Mouse (Mus musculus): Measurements from ENCODE around the gene Sox3. TPM values are rescaled to one million over a fixed set of nuclear protein-coding genes. Genes with fewer than 3 reads are reported as not detected.

Gene Sox3
- polyA plus RNA-seq, 1 experiment = not detected

DNA sequence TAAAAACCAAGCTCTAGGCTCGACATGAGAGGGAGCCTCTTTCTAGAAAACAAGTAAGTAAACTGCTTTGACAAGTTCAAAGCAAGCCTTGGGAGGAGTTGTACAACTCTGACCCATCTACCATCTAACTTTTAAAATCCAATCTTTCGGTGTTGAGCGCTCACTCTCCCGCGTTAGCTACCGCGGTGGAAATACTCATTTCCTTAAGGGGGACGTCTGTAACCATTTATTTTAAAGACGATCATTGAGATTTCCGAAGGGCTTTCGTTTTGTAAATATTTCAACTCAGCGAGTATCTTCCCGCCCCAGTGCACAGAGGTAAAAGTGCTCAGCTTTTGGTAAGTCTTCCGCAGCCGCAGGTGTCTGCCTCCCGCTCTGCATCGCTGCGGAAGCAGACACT lies 2.6 kb downstream of the Sox3 start:
- Histone ChIP-seq H3K4me2 (ENCODE audit: low read depth) (no peak overlapping the region), H3K36me3 (ENCODE audit: control insufficient read depth, insufficient read depth) (no peaks in the 10 kb centered on the region), H3K4me3 (no peak overlapping the region), H3K79me2 (ENCODE audit: control insufficient read depth, insufficient read depth) (no peaks in the 10 kb centered on the region), H3ac (ENCODE audit: control insufficient read depth, insufficient read length) (no peak overlapping the region), H3K27me3 (ENCODE audit: control insufficient read depth, insufficient read depth, insufficient read length) (no peaks in the 10 kb centered on the region)
- TF ChIP-seq TCF12 (IDR thresholded peaks at IDR 0.05; ENCODE audit: insufficient read depth, poor library complexity, severe bottlenecking) = no peak

DNA sequence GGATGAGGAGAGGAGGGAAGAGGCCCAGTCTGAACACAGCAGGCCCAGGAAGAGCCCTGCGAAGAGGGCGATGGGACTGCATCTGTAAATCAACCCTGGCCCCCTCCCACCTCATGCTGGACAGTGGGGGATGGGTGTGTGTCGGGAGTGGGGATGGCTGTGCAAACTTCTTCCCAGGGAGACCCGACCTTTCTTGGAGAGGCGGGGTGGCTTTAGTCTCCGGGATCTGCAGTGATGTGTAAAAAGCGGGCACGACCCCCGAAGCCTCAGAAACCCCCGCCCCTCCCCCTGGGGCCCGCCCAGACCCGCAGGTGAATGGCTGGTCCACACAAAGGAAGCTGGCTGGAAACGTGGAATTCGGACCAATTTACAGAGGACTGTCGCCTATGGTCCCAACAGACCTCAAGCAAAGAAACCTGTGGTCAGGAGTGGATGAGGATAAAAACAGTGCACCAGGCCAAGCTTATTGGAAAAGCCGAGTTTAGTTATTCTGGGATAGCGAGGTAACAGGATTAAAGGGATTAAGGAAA lies 3.2 kb downstream of the Sox3 start:
- Histone ChIP-seq H3K27me3 (ENCODE audit: control insufficient read depth, insufficient read depth, insufficient read length) (no peaks in the 10 kb centered on the region), H3K4me3 (no peak overlapping the region), H3ac (ENCODE audit: control insufficient read depth, insufficient read length) (no peak overlapping the region), H3K36me3 (ENCODE audit: control insufficient read depth, insufficient read depth) (no peaks in the 10 kb centered on the region), H3K4me2 (ENCODE audit: low read depth) (no peak overlapping the region), H3K79me2 (ENCODE audit: control insufficient read depth, insufficient read depth) (no peaks in the 10 kb centered on the region)
- TF ChIP-seq CEBPB (IDR thresholded peaks at IDR 0.05; ENCODE audit: insufficient read depth, poor library complexity, severe bottlenecking) = no peak
- TF ChIP-seq MYOG (IDR thresholded peaks at IDR 0.05; ENCODE audit: control insufficient read depth in 1 of 3, insufficient read depth in 1 of 3, insufficient read length in 2 of 3, low read depth in 2 of 3) = no peak
- no peak for TF ChIP-seq POLR2A (IDR thresholded peaks at IDR 0.05; ENCODE audit: insufficient read length, low read depth)
- TF ChIP-seq MAX (IDR thresholded peaks at IDR 0.05; ENCODE audit: low read depth) = no peak
- TF ChIP-seq SRF (IDR thresholded peaks at IDR 0.05; ENCODE audit: control insufficient read depth, insufficient read length, low read depth) = no peak
- no peak for TF ChIP-seq USF1 (IDR thresholded peaks at IDR 0.05; ENCODE audit: low read depth)
- no peak for TF ChIP-seq MYOD1 (IDR thresholded peaks at IDR 0.05; ENCODE audit: control insufficient read depth in 1 of 3, insufficient read length in 2 of 3, low read depth in 2 of 3)
- TF ChIP-seq E2F4 (IDR thresholded peaks at IDR 0.05; ENCODE audit: insufficient read depth) = no peak
- TF ChIP-seq POLR2AphosphoS2 (IDR thresholded peaks at IDR 0.05; ENCODE audit: insufficient read length, low read depth) = no peak
- TF ChIP-seq REST (IDR thresholded peaks at IDR 0.05; ENCODE audit: insufficient read depth, insufficient read length) = no peak
- no peak for TF ChIP-seq TCF12 (IDR thresholded peaks at IDR 0.05; ENCODE audit: insufficient read depth, poor library complexity, severe bottlenecking)
- TF ChIP-seq TCF3 (IDR thresholded peaks at IDR 0.05; ENCODE audit: insufficient read length, low read depth) = no peak
